Mouse (Mus musculus) intestine, embryonic 16.5 days (tissue): ENCODE results near the gene Il9. TPM values are rescaled to one million over a fixed set of nuclear protein-coding genes. Genes with fewer than 3 reads are reported as not detected.

Source experiments
- ATAC-seq: fragments of 200-750 bp; cut with Nextera tagmentation; 2 replicates; pipeline ENCODE4 v1.8.0; 2017; ENCODE audit warnings: moderate TSS enrichment, moderate library complexity
- H3K27ac ChIP-seq: fragments of 300-500 bp; sonication (generic); 2 replicates; pipeline ENCODE4 v1.5.1; 2014; ENCODE audit warnings: mild to moderate bottlenecking, low read length
- H3K27me3 ChIP-seq: fragments of 300-500 bp; sonication (generic); replicated peaks from 2 replicates; pipeline ENCODE4 v1.6.1; 2014; ENCODE audit warnings: low read length, control low read depth, mixed read lengths; ENCODE audit not compliant: control insufficient read depth, insufficient read depth
- H3K36me3 ChIP-seq: fragments of 300-500 bp; sonication (generic); 2 replicates; pipeline ENCODE4 v1.6.1; 2014; ENCODE audit warnings: low read length, control low read depth; ENCODE audit not compliant: control insufficient read depth, insufficient read depth
- H3K4me1 ChIP-seq: fragments of 300-500 bp; sonication (generic); 2 replicates; pipeline ENCODE4 v1.6.1; 2014; ENCODE audit warnings: low read length, control low read depth, mixed read lengths; ENCODE audit not compliant: control insufficient read depth, insufficient read depth
- H3K4me2 ChIP-seq: fragments of 300-500 bp; sonication (generic); 2 replicates; pipeline ENCODE4 v1.6.1; 2014; ENCODE audit warnings: low read depth, low read length, control low read depth
- H3K4me3 ChIP-seq: fragments of 300-500 bp; sonication (generic); 2 replicates; pipeline ENCODE4 v1.5.1; 2014; ENCODE audit warnings: mild to moderate bottlenecking, low read length
- H3K9ac ChIP-seq: fragments of 300-500 bp; sonication (generic); 2 replicates; pipeline ENCODE4 v1.6.1; 2014; ENCODE audit warnings: low read depth, low read length
- H3K9me3 ChIP-seq: fragments of 300-500 bp; sonication (generic); 2 replicates; pipeline ENCODE4 v1.6.1; 2016; ENCODE audit warnings: low read length, control low read depth; ENCODE audit not compliant: control insufficient read depth
- WGBS: fragments of 180-500 bp; shearing (Covaris S2); extraction: QIAGEN DNeasy Blood & Tissue Kit; methylation state at CpG from one replicate; pipeline ENCODE4 v1.1.7; 2014; 5-methylcytosine and 5-hydroxymethylcytosine counted together
- polyA plus RNA-seq: library from polyadenylated mRNA; unstranded; fragments of >200 nt; fragmentation: Nextera tagmentation; extraction: Ambion mirVana; gene quantifications from 2 replicates; pipeline ENCODE4 v1.2.1, GENCODE M21; 2015

Il9 gene
- polyA plus RNA-seq, 1 experiment from 2014 or later = not detected

DNA sequence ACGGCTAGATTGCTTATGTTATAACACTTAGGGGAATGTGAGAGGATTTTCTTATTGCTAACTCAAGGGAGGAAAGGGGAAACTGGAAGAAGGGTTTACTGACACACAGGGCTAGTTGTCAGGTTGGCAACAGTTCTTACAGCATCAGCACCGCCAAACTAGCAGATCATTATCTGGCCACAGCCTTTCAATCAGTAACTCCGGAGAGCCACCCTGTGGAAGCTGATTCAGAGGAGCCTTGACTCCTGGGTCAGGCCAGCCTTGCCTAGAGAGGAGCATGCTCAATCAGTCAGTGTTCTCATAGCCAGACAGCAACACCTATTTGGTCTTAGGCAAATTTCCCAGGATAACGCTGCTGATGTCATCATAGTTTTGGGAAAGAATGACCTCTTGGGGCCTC, 20.6 kb downstream of the Il9 start:
- H3K9ac ChIP-seq = no peak overlapping the region
- 74% methylated on average over 4 of the region's 4 CpGs for WGBS
- H3K36me3 ChIP-seq = no peaks in the 10 kb centered on the region
- H3K4me1 ChIP-seq = peaks cover 6% of the 10 kb centered on the region; the same call in 1 of the 2 replicates
- no peaks in the 10 kb centered on the region for H3K9me3 ChIP-seq
- no peak overlapping the region for H3K4me3 ChIP-seq
- no peak overlapping the region for H3K4me2 ChIP-seq
- no peak overlapping the region for H3K27ac ChIP-seq
- H3K27me3 ChIP-seq = no peaks in the 10 kb centered on the region
- no peak for ATAC-seq

DNA sequence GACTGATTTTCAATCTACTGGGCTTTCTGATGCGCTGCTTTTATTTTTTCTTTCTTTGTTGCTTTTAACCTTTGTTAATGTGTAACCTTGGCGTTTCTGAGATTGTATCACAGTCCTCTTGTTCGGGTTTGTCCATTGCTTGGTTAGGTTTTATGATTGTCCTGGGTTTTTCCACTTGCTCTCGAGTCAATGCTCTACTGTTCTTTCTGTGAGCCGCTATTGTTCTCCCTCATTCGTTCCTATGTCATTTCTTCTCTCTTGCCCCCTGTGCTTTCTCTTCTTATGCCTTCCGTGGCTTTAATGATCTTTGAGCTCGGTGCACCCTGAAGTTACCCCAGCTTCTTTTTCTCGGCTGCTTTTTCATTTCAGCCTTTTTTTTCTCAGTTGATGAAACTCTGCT, 24.0 kb downstream of the Il9 start:
- 41% methylated on average over 9 of the region's 9 CpGs for WGBS
- Histone ChIP-seq H3K4me1 (peaks cover 6% of the 10 kb centered on the region; the same call in 1 of the 2 replicates), H3K9me3 (no peaks in the 10 kb centered on the region), H3K27ac (no peak overlapping the region), H3K4me3 (peak overlapping the region; percentile 12), H3K4me2 (peak overlapping the region; percentile 39), H3K36me3 (no peaks in the 10 kb centered on the region), H3K9ac (no peak overlapping the region), H3K27me3 (no peaks in the 10 kb centered on the region)
- no peak for ATAC-seq

DNA sequence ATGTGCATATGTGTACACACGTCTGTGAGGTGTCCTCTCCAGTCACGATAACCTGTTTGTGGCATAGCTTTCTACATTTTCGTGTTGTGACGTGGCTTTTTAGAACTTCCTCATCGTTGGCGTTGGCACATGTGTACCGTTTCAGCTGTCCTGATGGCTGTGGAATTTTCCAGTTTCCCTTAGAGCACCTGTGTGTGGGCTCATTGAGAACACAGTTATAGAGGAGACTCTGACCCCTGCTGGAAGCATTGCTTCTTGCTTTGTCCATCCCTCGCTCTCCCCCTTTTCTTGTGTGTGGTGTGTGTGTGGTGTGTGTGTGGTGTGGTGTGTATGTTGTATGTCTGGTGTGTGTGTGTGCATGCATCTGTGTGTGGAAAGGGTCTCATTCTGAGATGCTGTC, 32.0 kb downstream of the Il9 start:
- ATAC-seq = no peak
- WGBS = 82% methylated on average over 8 of the region's 8 CpGs

DNA sequence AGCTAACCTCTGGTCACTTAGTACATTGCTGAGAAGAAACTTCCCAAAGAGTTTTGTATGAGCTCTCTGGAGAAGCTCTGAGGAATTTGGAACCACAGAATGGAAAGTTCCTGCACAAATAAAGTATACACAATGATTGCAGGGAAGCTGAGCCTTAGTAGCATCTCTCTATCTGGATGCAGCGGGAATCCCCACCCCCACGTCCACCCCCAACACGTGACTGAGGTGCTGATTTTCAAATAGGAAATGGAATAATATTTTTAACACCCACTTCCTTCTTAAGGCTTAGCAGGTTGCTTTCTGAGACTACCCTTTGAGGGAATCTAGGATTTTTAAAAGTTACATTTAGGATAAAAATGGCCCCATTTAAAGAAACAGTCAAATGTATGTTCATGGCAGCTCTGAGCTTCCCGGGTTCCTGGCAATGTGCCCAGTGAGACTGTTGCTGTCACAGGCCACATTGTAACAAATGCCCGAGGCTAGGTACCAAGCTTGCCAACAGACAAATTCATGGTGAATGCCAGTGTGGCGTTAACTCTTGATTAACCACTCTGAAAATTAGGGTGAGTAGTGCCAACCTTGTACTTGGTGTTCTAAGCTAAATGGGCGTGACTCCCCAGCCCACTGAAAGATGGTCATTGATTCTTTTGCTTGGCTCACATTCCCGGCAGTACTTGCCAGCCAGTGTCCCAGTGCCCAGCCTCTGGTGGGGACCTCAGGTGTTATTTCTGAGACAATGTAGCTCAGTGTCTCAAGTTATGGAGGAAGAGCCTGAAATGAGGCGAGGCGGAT, 32.6 kb downstream of the Il9 start:
- no peak overlapping the region for H3K4me3 ChIP-seq
- ATAC-seq = no peak
- H3K36me3 ChIP-seq = no peaks in the 10 kb centered on the region
- no peaks in the 10 kb centered on the region for H3K4me1 ChIP-seq
- H3K27me3 ChIP-seq = no peaks in the 10 kb centered on the region
- WGBS = 66% methylated on average over 10 of the region's 10 CpGs
- H3K27ac ChIP-seq = no peak overlapping the region
- H3K4me2 ChIP-seq = no peak overlapping the region
- H3K9me3 ChIP-seq = no peaks in the 10 kb centered on the region
- no peak overlapping the region for H3K9ac ChIP-seq

More for the DNA sequence above, 32.0 kb downstream of the Il9 start:
- Histone ChIP-seq H3K9ac (no peak overlapping the region), H3K27ac (no peak overlapping the region), H3K4me2 (no peak overlapping the region), H3K9me3 (no peaks in the 10 kb centered on the region), H3K36me3 (no peaks in the 10 kb centered on the region), H3K4me1 (no peaks in the 10 kb centered on the region), H3K27me3 (no peaks in the 10 kb centered on the region), H3K4me3 (no peak overlapping the region)

DNA sequence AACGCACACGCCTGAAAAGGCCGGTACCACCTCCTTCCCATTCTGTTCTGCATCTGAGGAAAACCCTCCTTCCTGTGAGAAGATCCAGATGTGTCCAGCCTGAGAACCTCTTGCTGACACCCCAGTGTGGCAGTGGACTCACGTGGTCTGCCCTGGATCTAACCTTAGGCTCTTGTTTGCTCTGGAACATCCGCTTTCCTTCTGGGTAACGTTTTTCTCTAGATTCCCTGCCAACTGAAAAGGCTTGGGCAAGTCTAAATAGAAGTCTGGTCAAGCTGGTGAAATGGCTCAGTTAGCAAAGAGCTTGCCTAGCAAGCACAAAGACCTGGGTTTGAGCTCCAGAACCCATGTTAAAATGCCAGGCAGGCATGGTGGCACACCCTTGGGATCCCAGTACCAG, 37.0 kb downstream of the Il9 start:
- no peaks in the 10 kb centered on the region for H3K36me3 ChIP-seq
- H3K4me3 ChIP-seq = no peak overlapping the region
- no peak overlapping the region for H3K9ac ChIP-seq
- no peak overlapping the region for H3K4me2 ChIP-seq
- no peaks in the 10 kb centered on the region for H3K4me1 ChIP-seq
- H3K27me3 ChIP-seq = peaks cover 2% of the 10 kb centered on the region; the same call in 1 of the 2 replicates
- no peak overlapping the region for H3K27ac ChIP-seq
- H3K9me3 ChIP-seq = no peaks in the 10 kb centered on the region
- 78% methylated on average over 6 of the region's 6 CpGs for WGBS
- no peak for ATAC-seq

DNA sequence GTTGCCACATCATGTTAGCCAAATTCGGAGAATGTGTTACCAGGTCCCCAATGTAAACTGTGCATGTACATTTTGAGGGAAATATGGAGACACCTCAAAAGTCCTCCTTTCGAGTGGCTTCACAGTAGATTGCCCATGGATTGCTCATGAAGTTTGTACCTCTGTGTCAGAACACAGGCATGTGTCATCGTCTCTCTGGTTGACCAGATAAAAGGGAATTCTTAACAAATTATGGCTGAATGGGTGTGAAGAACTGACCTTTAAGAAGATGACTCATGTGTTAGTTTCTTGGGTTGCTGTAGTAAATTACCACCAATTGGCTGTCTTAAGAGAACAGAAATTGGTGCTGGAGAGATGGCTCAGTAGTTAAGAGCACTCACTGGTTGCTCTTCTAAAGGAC, 37.9 kb downstream of the Il9 start:
- no peaks in the 10 kb centered on the region for H3K9me3 ChIP-seq
- H3K4me1 ChIP-seq = no peaks in the 10 kb centered on the region
- no peak overlapping the region for H3K9ac ChIP-seq
- no peak overlapping the region for H3K4me3 ChIP-seq
- no peak for ATAC-seq
- peaks cover 11% of the 10 kb centered on the region for H3K27me3 ChIP-seq
- H3K27ac ChIP-seq = no peak overlapping the region
- 84% methylated on average over 3 of the region's 3 CpGs for WGBS
- H3K4me2 ChIP-seq = no peak overlapping the region
- no peaks in the 10 kb centered on the region for H3K36me3 ChIP-seq

DNA sequence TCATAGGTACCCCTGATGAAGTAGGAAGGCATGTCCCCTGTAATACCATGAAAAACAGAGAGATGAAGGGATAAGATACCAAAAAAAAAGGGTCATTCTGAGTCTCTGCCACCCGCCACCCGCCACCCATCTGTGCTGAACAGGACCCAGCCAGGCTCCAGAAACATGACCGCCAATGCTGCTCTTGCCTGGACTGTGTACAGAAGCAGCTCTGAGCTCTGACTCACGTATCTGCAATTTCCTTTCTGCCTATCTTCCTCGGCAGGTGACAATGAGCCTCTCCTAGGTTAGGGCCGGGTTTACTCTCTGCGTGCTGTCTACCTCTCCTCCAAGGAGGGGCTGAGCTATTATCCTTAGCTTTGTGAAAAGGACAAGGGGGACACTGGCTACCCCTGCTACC, 38.6 kb downstream of the Il9 start:
- ATAC-seq = peak; percentile 62; the same call in 1 of the 2 replicates
- Histone ChIP-seq H3K4me3 (no peak overlapping the region), H3K9ac (no peak overlapping the region), H3K36me3 (no peaks in the 10 kb centered on the region), H3K4me2 (no peak overlapping the region), H3K27ac (no peak overlapping the region), H3K27me3 (peaks cover 18% of the 10 kb centered on the region), H3K9me3 (no peaks in the 10 kb centered on the region), H3K4me1 (0 out of 2 replicates have a peak, but pooled peaks cover 4% of the 10 kb centered on the region)
- 45% methylated on average over 7 of the region's 7 CpGs for WGBS

DNA sequence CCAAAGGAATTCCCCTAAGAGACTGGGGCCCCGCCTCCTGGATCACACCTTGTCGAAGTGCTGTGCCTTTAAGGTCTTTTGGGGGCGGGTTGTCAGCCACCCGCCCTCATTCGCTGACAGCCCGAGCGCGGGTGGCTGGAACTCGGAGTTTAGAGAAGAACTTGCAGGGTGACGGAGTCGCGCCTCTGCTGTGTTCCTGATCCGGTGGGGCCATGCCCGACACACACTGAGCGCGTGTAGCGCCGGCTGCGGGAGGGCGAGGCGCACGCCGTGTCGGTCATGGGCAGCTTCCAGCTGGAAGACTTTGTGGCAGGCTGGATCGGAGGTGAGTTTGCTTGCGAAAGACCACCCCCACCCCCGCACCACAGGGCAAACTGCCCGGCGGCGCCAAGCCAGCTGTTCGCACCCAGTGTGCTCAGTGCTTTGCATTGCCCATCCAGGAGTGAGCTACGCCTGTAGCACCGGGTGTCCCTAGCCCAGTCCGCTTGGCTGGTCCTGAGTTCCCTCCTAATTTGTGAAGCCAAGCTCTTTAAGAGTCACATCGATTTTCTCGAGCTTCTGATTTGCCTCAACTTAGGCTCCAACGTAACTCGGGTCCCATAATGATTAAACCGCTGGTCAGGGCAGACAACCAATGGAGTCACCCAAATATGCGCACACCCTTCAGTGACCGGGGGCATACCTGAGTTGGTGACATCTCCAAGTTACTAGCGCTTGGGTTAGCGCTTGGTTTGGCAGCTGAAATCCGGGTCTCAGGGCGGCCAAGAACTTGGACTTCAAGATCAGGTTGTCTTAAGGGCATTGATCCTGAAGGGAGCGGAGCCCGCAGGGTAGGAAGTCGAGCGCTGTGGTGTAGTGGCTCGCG, 43.6 kb downstream of the Il9 start, which contains the start of gene Slc25a48:
Gene Slc25a48, plus strand, starts transcription at position 145 of the 865 bp plus-strand sequence.
- peak; percentile 70 for ATAC-seq
- H3K9ac ChIP-seq = peak within 1 kb of the TSS; percentile 57; the same call in 1 of the 2 replicates
- H3K4me2 ChIP-seq = peak within 1 kb of the TSS; percentile 80
- 2% methylated on average over 51 of the region's 51 CpGs for WGBS
- H3K4me1 ChIP-seq = 0 out of 2 replicates have a peak, but pooled peaks cover 5% of the 10 kb centered on the region
- H3K27ac ChIP-seq = no peak within 1 kb of the TSS
- H3K9me3 ChIP-seq = no peaks in the 10 kb centered on the region
- H3K27me3 ChIP-seq = peaks cover 31% of the 10 kb centered on the region
- H3K4me3 ChIP-seq = peak within 1 kb of the TSS; percentile 50
- H3K36me3 ChIP-seq = no peaks in the 10 kb centered on the region

DNA sequence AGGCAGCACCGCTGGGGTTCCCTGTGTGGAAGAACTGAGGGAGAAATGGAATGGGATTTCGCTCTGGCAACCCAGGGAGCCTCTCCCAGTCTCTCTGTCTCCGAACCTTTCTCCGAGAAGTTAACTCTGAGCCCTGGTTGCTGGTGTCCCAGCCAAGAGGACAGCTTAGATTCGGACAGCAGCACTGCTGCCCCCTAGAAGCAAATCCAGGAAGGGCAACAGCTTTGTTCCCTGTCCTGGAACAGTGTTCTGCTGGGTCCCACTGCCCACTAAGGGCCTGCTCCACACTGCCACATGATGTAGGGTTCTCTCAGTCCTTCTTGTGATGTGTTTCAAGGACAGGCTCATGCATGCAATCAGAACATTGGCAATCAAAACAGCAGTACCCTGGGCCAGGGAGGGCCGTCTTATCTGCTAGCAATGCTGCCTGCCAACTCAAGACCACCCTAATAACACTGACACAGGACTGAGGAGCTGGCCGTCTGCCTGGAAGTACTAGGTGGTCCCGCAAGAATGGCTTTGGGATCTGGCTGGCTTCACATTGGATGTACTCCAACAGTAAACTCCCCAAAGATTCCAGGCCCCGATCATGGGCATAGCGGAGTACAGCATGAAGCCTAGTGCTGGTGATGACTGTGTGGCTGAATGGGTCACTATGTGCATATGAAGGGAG, 46.3 kb downstream of the Il9 start:
- Histone ChIP-seq H3K36me3 (no peaks in the 10 kb centered on the region), H3K27ac (no peak overlapping the region), H3K9me3 (no peaks in the 10 kb centered on the region), H3K4me2 (no peak overlapping the region), H3K27me3 (peaks cover 31% of the 10 kb centered on the region), H3K4me1 (0 out of 2 replicates have a peak, but pooled peaks cover 7% of the 10 kb centered on the region), H3K9ac (no peak overlapping the region), H3K4me3 (no peak overlapping the region)
- ATAC-seq = no peak
- WGBS = 67% methylated on average over 10 of the region's 10 CpGs
